Mouse (Mus musculus) bone marrow macrophage, adult 2 months (primary cell): ENCODE data around the gene Olfr18.

Source experiments
- CTCF ChIP-seq: IDR thresholded peaks from 2 replicates; pipeline ENCODE4 v1.5.1; 2012; ENCODE audit warnings: low read depth, mild to moderate bottlenecking, low read length, moderate library complexity
- POLR2A ChIP-seq: IDR thresholded peaks from 2 replicates; pipeline ENCODE4 v1.6.1; 2012; ENCODE audit warnings: mild to moderate bottlenecking, low read depth, low read length, borderline replicate concordance

- TF ChIP-seq POLR2A: no peak
- no peak for TF ChIP-seq CTCF
These were observed 53.8 kb downstream of the Olfr18 start, which contains the start of gene Olfr39 for GRCm38 (mm10) chr9:20282051-20282450.
